Mouse (Mus musculus) central nervous system, embryonic 11.5 days (tissue): Measurements from ENCODE around the gene Agtr2. TPM values are rescaled to one million over a fixed set of nuclear protein-coding genes. Genes with fewer than 3 reads are reported as not detected.

Experiments
- polyA plus RNA-seq: library from polyadenylated mRNA; depleted of rRNA; stranded (reverse); fragments of >200 nt; gene quantifications from 2 replicates; pipeline ENCODE4 v1.2.3, GENCODE M21; 2012; rRNA removed

Gene Agtr2
- 0.28 and 7.1 TPM in 2 replicates for polyA plus RNA-seq

DNA sequence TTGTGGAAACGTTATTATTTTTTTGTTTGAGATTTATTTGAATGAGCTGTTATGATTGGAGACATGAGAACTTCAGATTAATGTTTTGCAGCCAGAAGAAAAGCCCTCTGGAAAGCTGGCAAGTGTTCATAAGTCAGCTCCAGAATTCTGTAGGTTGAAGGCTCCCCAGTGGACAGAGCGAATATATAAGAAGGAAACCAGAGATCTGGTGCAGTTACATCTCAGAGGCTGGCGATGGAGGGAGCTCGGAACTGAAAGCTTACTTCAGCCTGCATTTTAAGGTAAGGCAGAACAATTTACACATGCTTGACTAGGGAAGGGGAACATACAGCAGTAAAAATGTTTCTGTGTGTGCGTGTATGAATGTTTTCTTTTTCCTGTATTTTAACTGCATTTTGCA, at the start of gene Agtr2:
TSS of gene Agtr2 (plus strand) at position 131 of the 400 bp plus-strand sequence.

Other genes starting within 250 kb of the Agtr2 start
- 0.02 and 0.05 TPM in 2 replicates for gene Slc6a14, start 230.4 kb downstream of the Agtr2 start, polyA plus RNA-seq